Comparison of ENCODE assay signal across 1 mouse cellular context in genomic region chr9:58247064-58247759, GRCm38 (mm10).
TF ChIP-seq lines count a peak whose summit lies in the region.

No protein-coding gene starts in this region.

TF ChIP-seq in myocyte, 11 proteins besides CTCF, POLR2A, EP300 and RAD21 (continued from another document):
- no peak for TF ChIP-seq REST (IDR thresholded peaks at IDR 0.05; ENCODE audit: insufficient read depth, insufficient read length)
